Mouse (Mus musculus) liver, postnatal 0 days (tissue): Measurements from ENCODE around the gene Ksr2. TPM values are rescaled to one million over a fixed set of nuclear protein-coding genes. Genes with fewer than 3 reads are reported as not detected.
"Not testable (repeated sequence)": the region's sequence is repeated elsewhere in the genome, so short reads cannot be mapped to it uniquely, and the experiment has no call there.

ENCODE experiments used
- ATAC-seq: fragments of 200-750 bp; cut with Nextera tagmentation; 2 replicates; pipeline ENCODE4 v1.8.0; 2017; ENCODE audit warnings: mild to moderate bottlenecking, moderate library complexity
- DNase-seq: peaks from one replicate; pipeline ENCODE4 v3.0.0-alpha.2; 2016
- H3K27ac ChIP-seq: fragments of 300-500 bp; sonication (generic); 2 replicates; pipeline ENCODE4 v1.5.1; 2014; ENCODE audit warnings: antibody characterized with exemption, moderate library complexity, mild to moderate bottlenecking, low read depth
- H3K27me3 ChIP-seq: fragments of 300-500 bp; sonication (generic); 2 replicates; pipeline ENCODE4 v1.6.1; 2014; ENCODE audit warnings: low read length, control low read depth, mixed read lengths; ENCODE audit not compliant: insufficient read depth
- H3K36me3 ChIP-seq: fragments of 300-500 bp; sonication (generic); replicated peaks from 2 replicates; pipeline ENCODE4 v1.6.1; 2014; ENCODE audit warnings: mild to moderate bottlenecking, control low read depth, low read length, moderate library complexity, mixed read lengths; ENCODE audit not compliant: insufficient read depth
- H3K4me1 ChIP-seq: fragments of 300-500 bp; sonication (generic); 2 replicates; pipeline ENCODE4 v1.6.1; 2014; ENCODE audit warnings: antibody characterized with exemption, mild to moderate bottlenecking, control low read depth; ENCODE audit not compliant: insufficient read depth
- H3K4me2 ChIP-seq: fragments of 300-500 bp; sonication (generic); 2 replicates; pipeline ENCODE4 v1.6.1; 2014; ENCODE audit warnings: low read depth, mild to moderate bottlenecking, low read length, moderate library complexity, mixed read lengths
- H3K4me3 ChIP-seq: fragments of 300-500 bp; sonication (generic); 2 replicates; pipeline ENCODE4 v1.5.1; 2014; ENCODE audit warnings: low read depth, low read length
- H3K9ac ChIP-seq: fragments of 300-500 bp; sonication (generic); replicated peaks from 2 replicates; pipeline ENCODE4 v1.6.1; 2014; ENCODE audit warnings: mild to moderate bottlenecking, moderate library complexity
- H3K9me3 ChIP-seq: fragments of 300-500 bp; sonication (generic); 2 replicates; pipeline ENCODE4 v1.6.1; 2016; ENCODE audit warnings: mild to moderate bottlenecking, control low read depth, low read length, mixed read lengths
- CTCF ChIP-seq: sonication (generic); IDR thresholded peaks from 2 replicates; pipeline ENCODE4 v1.5.1; 2016; ENCODE audit warnings: antibody characterized with exemption, low read depth
- EP300 ChIP-seq: IDR thresholded peaks from 2 replicates; pipeline ENCODE4 v1.6.1; 2016; ENCODE audit warnings: antibody characterized with exemption, low read depth, mild to moderate bottlenecking
- whole genome bisulfite sequencing: fragments of 180-500 bp; shearing (Covaris S2); extraction: QIAGEN DNeasy Blood & Tissue Kit; methylation state at CpG from one replicate; pipeline ENCODE4 v1.1.7; 2014; ENCODE audit not compliant: insufficient replicate concordance; 5-methylcytosine and 5-hydroxymethylcytosine counted together
- polyA plus RNA-seq: library from polyadenylated mRNA; unstranded; fragments of >200 nt; fragmentation: Nextera tagmentation; extraction: Ambion mirVana; gene quantifications from 2 replicates; pipeline ENCODE4 v1.2.1, GENCODE M21; 2015

The Ksr2 gene
- polyA plus RNA-seq, 1 experiment from 2014 or later = 0.09 TPM

DNA sequence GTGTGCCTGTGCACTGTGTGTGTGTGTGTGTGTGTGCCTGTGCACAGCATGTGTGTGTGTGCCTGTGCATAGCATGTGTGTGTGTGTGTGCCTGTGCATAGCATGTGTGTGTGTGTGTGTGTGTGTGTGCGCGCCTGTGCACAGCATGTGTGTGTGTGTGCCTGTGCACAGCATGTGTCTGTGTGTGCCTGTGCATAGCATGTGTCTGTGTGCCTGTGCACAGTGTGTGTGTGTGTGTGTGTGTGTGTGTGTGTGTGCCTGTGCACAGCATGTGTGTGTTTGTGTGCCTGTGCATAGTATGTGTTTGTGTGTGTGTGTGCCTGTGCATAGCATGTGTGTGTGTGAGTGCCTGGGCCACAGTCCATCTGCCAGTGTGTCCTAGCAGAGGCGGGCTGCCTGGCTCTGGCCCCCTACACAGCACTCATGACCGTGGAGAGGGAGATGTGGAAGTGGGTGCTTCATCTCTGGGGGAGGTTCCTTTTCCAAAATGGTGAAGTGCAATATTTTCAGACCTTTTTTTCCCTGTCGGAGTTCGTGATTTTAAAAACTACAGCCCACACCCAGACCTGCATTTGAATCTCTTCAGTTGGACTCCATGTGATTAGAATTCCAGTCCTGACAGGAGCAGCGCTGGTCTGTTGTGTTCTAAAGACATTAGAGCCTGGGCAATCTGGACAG lies 39.3 kb upstream of the Ksr2 start:
- peak overlapping the region; percentile 66; the same call in 1 of the 2 replicates for H3K27ac ChIP-seq
- H3K9me3 ChIP-seq = no peaks in the 10 kb centered on the region
- ATAC-seq = no peak
- DNase-seq = no peak
- peaks cover 54% of the 10 kb centered on the region for H3K36me3 ChIP-seq
- no peak overlapping the region for H3K4me3 ChIP-seq
- H3K9ac ChIP-seq = no peak overlapping the region
- 69% methylated on average over 7 of the region's 7 CpGs for WGBS
- H3K4me2 ChIP-seq = no peak overlapping the region
- H3K4me1 ChIP-seq = peaks cover 5% of the 10 kb centered on the region
- H3K27me3 ChIP-seq = no peaks in the 10 kb centered on the region
- no peak for TF ChIP-seq EP300

DNA sequence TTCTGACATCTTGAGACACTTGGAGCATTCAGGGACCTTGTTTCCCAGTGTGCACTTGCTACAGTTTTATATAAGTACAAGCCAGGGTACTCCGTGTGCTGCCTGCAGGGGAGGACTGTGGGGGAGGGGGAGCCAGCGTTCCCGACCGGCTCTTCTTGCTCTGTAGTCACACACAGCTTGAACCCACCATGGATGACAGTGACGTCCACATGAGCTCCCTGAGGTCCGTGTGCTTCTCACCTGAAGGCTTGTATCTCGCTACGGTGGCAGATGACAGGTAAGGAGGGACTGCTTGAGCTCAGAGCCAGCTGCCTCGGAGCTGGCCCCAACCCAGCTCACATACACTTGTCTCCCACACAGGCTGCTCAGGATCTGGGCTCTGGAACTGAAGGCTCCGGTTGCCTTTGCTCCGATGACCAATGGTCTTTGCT lies 37.5 kb upstream of the Ksr2 start:
- H3K4me3 ChIP-seq = no peak overlapping the region
- 83% methylated on average over 11 of the region's 11 CpGs for WGBS
- H3K4me2 ChIP-seq = no peak overlapping the region
- H3K9ac ChIP-seq = no peak overlapping the region
- no peaks in the 10 kb centered on the region for H3K9me3 ChIP-seq
- no peak overlapping the region for H3K27ac ChIP-seq
- no peak for DNase-seq
- ATAC-seq = no peak
- H3K36me3 ChIP-seq = peaks cover 59% of the 10 kb centered on the region
- no peaks in the 10 kb centered on the region for H3K27me3 ChIP-seq
- no peak for TF ChIP-seq EP300
- no peak for TF ChIP-seq CTCF
- H3K4me1 ChIP-seq = peaks cover 5% of the 10 kb centered on the region

DNA sequence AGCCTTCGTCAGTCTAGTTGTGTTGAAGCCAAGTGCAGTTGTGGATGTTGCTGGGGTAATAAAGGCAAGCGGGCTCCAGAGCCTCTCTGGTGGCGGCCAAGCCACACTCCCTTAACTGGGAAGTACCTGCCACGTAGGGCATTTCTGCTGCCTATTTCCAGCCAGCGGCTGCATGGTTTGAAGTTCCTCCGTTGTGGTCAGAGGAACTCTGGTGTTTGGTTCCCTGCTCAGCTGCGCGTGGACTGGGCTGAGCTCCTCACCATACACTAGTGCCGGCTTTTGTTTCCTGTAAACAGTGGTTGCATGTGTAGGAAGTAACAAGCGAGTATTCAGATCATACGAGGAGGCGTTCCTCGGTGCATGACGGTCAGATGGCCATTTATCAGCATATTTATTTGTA lies 36.1 kb upstream of the Ksr2 start:
- 58% methylated on average over 14 of the region's 14 CpGs for WGBS
- not testable (repeated sequence) for H3K27me3 ChIP-seq, H3K9me3 ChIP-seq, DNase-seq, H3K27ac ChIP-seq, H3K9ac ChIP-seq, H3K4me3 ChIP-seq, H3K4me2 ChIP-seq, H3K4me1 ChIP-seq, ATAC-seq
- peaks cover 57% of the 10 kb centered on the region for H3K36me3 ChIP-seq

DNA sequence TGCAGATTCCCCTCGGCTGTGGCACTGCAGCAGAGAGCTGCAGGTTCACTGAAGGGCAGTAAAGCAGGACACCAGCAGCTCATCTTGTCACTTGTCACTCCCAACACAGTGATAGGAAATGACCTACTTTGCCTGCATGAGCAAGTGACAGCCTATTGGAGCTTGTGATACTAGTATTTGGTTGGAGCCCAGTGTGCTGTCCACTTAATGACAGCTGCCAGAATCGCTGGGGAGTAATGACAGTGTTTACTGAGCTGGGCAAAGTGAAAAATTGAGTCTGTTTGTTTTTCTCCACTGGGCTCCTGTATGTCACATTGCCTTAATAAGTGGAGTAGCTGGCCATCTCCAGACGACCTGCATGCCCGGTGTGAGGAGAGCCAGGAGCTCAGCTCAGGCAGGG lies 33.6 kb upstream of the Ksr2 start:
- Histone ChIP-seq H3K4me3 (no peak overlapping the region), H3K4me2 (no peak overlapping the region), H3K27me3 (no peaks in the 10 kb centered on the region), H3K4me1 (peaks cover 2% of the 10 kb centered on the region), H3K36me3 (peaks cover 67% of the 10 kb centered on the region), H3K27ac (no peak overlapping the region), H3K9ac (no peak overlapping the region), H3K9me3 (no peaks in the 10 kb centered on the region)
- WGBS = 62% methylated on average over 4 of the region's 4 CpGs
- TF ChIP-seq CTCF (no peak), EP300 (no peak)
- ATAC-seq (peak; percentile 18; the same call in 1 of the 2 replicates), DNase-seq (no peak)

DNA sequence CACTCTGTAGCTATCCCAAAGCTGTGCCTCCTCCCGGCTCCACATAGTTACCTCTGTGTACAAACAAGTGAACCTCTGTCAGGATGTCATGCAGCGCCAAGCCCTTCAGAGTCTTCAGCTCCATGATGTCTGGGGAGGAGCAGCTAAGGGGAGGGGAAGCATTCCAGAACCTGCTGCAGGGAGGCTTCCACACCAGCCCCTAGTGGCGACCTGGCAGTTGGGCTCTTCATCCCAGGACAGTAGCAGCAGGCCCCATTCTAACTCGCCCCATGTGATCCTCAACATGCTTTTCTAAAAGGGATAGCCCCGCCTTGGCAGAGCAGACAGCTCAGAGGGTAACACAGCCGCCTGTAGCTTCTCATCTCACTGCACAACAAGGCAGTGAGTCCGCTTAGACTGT lies 32.0 kb upstream of the Ksr2 start:
- Histone ChIP-seq H3K27ac (no peak overlapping the region), H3K4me1 (no peaks in the 10 kb centered on the region), H3K4me2 (no peak overlapping the region), H3K9me3 (no peaks in the 10 kb centered on the region), H3K4me3 (no peak overlapping the region), H3K9ac (no peak overlapping the region), H3K36me3 (peaks cover 57% of the 10 kb centered on the region), H3K27me3 (no peaks in the 10 kb centered on the region)
- no peak for TF ChIP-seq EP300
- no peak for TF ChIP-seq CTCF
- no peak for ATAC-seq
- no peak for DNase-seq
- 73% methylated on average over 7 of the region's 7 CpGs for WGBS

DNA sequence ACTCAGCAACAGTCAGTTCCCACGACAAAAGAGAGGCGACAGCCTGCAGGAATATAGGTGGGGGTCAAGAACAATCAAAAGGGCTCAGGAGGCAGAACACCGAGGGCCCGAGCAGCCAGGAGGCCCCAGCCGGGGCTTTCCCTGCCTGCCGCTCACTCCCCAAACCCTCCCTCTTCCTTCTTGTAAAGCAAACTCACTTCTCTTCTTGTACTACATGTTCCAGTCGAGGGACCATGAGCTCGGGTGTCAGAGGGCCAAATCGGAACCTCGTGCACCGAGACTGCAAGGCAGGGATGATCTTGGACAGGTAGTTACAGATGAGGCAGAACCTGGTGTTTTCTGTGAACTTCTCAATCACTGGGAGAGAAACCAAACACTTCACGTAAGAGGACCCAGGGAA lies 30.6 kb upstream of the Ksr2 start:
- no peak overlapping the region for H3K4me3 ChIP-seq
- no peaks in the 10 kb centered on the region for H3K9me3 ChIP-seq
- peaks cover 52% of the 10 kb centered on the region for H3K36me3 ChIP-seq
- ATAC-seq (no peak), DNase-seq (no peak)
- H3K27ac ChIP-seq = no peak overlapping the region
- TF ChIP-seq EP300 = no peak
- TF ChIP-seq CTCF = no peak
- 86% methylated on average over 12 of the region's 12 CpGs for WGBS
- H3K4me1 ChIP-seq = peaks cover 7% of the 10 kb centered on the region; the same call in 1 of the 2 replicates
- H3K4me2 ChIP-seq = no peak overlapping the region
- no peak overlapping the region for H3K9ac ChIP-seq
- H3K27me3 ChIP-seq = no peaks in the 10 kb centered on the region
